Mouse (Mus musculus) megakaryocyte, embryonic 14.5 days (primary cell): ENCODE measurements around the gene Kif26b. TPM values are rescaled to one million over a fixed set of nuclear protein-coding genes. Genes with fewer than 3 reads are reported as not detected.

Experiments
- H3K27me3 ChIP-seq: replicated peaks from 2 replicates; pipeline ENCODE3; 2012; ENCODE audit warnings: inconsistent platforms
- H3K36me3 ChIP-seq: replicated peaks from 2 replicates; pipeline ENCODE3; 2012; ENCODE audit warnings: low read length, inconsistent platforms, mixed read lengths
- H3K4me1 ChIP-seq: 2 replicates; pipeline ENCODE4 v1.6.1; 2012; ENCODE audit warnings: inconsistent platforms
- H3K4me3 ChIP-seq: replicated peaks from 2 replicates; pipeline ENCODE3; 2012; ENCODE audit warnings: moderate library complexity, mild to moderate bottlenecking, inconsistent platforms
- H3K9me3 ChIP-seq: 2 replicates; pipeline ENCODE4 v1.6.1; 2012; ENCODE audit warnings: inconsistent platforms
- FLI1 ChIP-seq: IDR thresholded peaks from 2 replicates; pipeline ENCODE4 v1.6.1; 2012; ENCODE audit warnings: low read length, inconsistent platforms, mixed read lengths
- GATA1 ChIP-seq: IDR thresholded peaks from 3 replicates; pipeline ENCODE4 v1.6.1; 2012; ENCODE audit warnings: mixed read lengths, low read length, inconsistent platforms, borderline replicate concordance
- polyA plus RNA-seq: library from polyadenylated mRNA; stranded (reverse); fragments of >175 nt; gene quantifications from 2 replicates; pipeline ENCODE4 v1.2.3, GENCODE M21; 2012; ENCODE audit warnings: low replicate concordance; ENCODE audit not compliant: insufficient read depth

Gene Kif26b
- polyA plus RNA-seq, 1 experiment: not detected

GRCm38 (mm10) chr1:178844839-178845238 lies 315.9 kb downstream of the Kif26b start:
- TF ChIP-seq FLI1 (no peak), GATA1 (no peak)
- no peaks in the 10 kb centered on the region for H3K4me1 ChIP-seq
- H3K4me3 ChIP-seq: no peak overlapping the region
- no peaks in the 10 kb centered on the region for H3K36me3 ChIP-seq
- no peaks in the 10 kb centered on the region for H3K27me3 ChIP-seq
- H3K9me3 ChIP-seq: no peaks in the 10 kb centered on the region

- TF ChIP-seq GATA1: no peak
- no peak for TF ChIP-seq FLI1
Measured at GRCm38 (mm10) chr1:178847569-178847968, 318.6 kb downstream of the Kif26b start.

GRCm38 (mm10) chr1:178848380-178849106 lies 319.6 kb downstream of the Kif26b start:
- Histone ChIP-seq H3K36me3 (no peaks in the 10 kb centered on the region), H3K27me3 (no peaks in the 10 kb centered on the region), H3K9me3 (no peaks in the 10 kb centered on the region), H3K4me1 (no peaks in the 10 kb centered on the region), H3K4me3 (no peak overlapping the region)
- TF ChIP-seq FLI1 (no peak), GATA1 (no peak)

More at GRCm38 (mm10) chr1:178847569-178847968, 318.6 kb downstream of the Kif26b start:
- no peaks in the 10 kb centered on the region for H3K27me3 ChIP-seq
- H3K4me1 ChIP-seq: no peaks in the 10 kb centered on the region
- H3K9me3 ChIP-seq: no peaks in the 10 kb centered on the region
- no peaks in the 10 kb centered on the region for H3K36me3 ChIP-seq
- no peak overlapping the region for H3K4me3 ChIP-seq

- TF ChIP-seq GATA1 (no peak), FLI1 (no peak)
- H3K27me3 ChIP-seq: no peaks in the 10 kb centered on the region
- H3K4me1 ChIP-seq: no peaks in the 10 kb centered on the region
Measured at GRCm38 (mm10) chr1:178850569-178850968, 321.6 kb downstream of the Kif26b start.

GRCm38 (mm10) chr1:178854936-178855335 lies 326.0 kb downstream of the Kif26b start:
- TF ChIP-seq GATA1: no peak
- no peak for TF ChIP-seq FLI1

More at GRCm38 (mm10) chr1:178850569-178850968, 321.6 kb downstream of the Kif26b start:
- H3K36me3 ChIP-seq: no peaks in the 10 kb centered on the region
- H3K9me3 ChIP-seq: no peaks in the 10 kb centered on the region
- no peak overlapping the region for H3K4me3 ChIP-seq

GRCm38 (mm10) chr1:178855974-178856373 lies 327.0 kb downstream of the Kif26b start:
- Histone ChIP-seq H3K36me3 (no peaks in the 10 kb centered on the region), H3K9me3 (peaks cover 18% of the 10 kb centered on the region; the same call in 1 of the 2 replicates), H3K4me1 (no peaks in the 10 kb centered on the region), H3K27me3 (no peaks in the 10 kb centered on the region), H3K4me3 (no peak overlapping the region)
- no peak for TF ChIP-seq GATA1
- no peak for TF ChIP-seq FLI1

More at GRCm38 (mm10) chr1:178854936-178855335, 326.0 kb downstream of the Kif26b start:
- Histone ChIP-seq H3K4me3 (no peak overlapping the region), H3K4me1 (no peaks in the 10 kb centered on the region), H3K9me3 (peaks cover 10% of the 10 kb centered on the region; the same call in 1 of the 2 replicates), H3K27me3 (no peaks in the 10 kb centered on the region), H3K36me3 (no peaks in the 10 kb centered on the region)

GRCm38 (mm10) chr1:178860671-178861391 lies 331.9 kb downstream of the Kif26b start:
- Histone ChIP-seq H3K4me1 (no peaks in the 10 kb centered on the region), H3K9me3 (peaks cover 38% of the 10 kb centered on the region), H3K36me3 (no peaks in the 10 kb centered on the region), H3K27me3 (no peaks in the 10 kb centered on the region), H3K4me3 (no peak overlapping the region)
- TF ChIP-seq FLI1 (no peak), GATA1 (no peak)

- H3K36me3 ChIP-seq: no peaks in the 10 kb centered on the region
- no peaks in the 10 kb centered on the region for H3K4me1 ChIP-seq
- TF ChIP-seq FLI1 (no peak), GATA1 (no peak)
- peaks cover 38% of the 10 kb centered on the region for H3K9me3 ChIP-seq
- no peaks in the 10 kb centered on the region for H3K27me3 ChIP-seq
- H3K4me3 ChIP-seq: no peak overlapping the region
Measured at GRCm38 (mm10) chr1:178861392-178861762, 332.5 kb downstream of the Kif26b start.

- H3K36me3 ChIP-seq: no peaks in the 10 kb centered on the region
- H3K9me3 ChIP-seq: peaks cover 38% of the 10 kb centered on the region
- peaks cover 4% of the 10 kb centered on the region for H3K27me3 ChIP-seq
- TF ChIP-seq FLI1: no peak
- no peak overlapping the region for H3K4me3 ChIP-seq
- no peaks in the 10 kb centered on the region for H3K4me1 ChIP-seq
Measured at GRCm38 (mm10) chr1:178863756-178864155, 334.8 kb downstream of the Kif26b start.

- Histone ChIP-seq H3K9me3 (peaks cover 35% of the 10 kb centered on the region), H3K27me3 (peaks cover 4% of the 10 kb centered on the region), H3K4me3 (no peak overlapping the region), H3K4me1 (no peaks in the 10 kb centered on the region), H3K36me3 (no peaks in the 10 kb centered on the region)
- TF ChIP-seq FLI1 (no peak), GATA1 (no peak)
Measured at GRCm38 (mm10) chr1:178864297-178864696, 335.4 kb downstream of the Kif26b start.

- H3K4me3 ChIP-seq: no peak overlapping the region
- peaks cover 14% of the 10 kb centered on the region for H3K9me3 ChIP-seq
- no peaks in the 10 kb centered on the region for H3K4me1 ChIP-seq
- TF ChIP-seq GATA1 (no peak), FLI1 (no peak)
- H3K27me3 ChIP-seq: peaks cover 4% of the 10 kb centered on the region
- H3K36me3 ChIP-seq: no peaks in the 10 kb centered on the region
Measured at GRCm38 (mm10) chr1:178866757-178867156, 337.8 kb downstream of the Kif26b start.
